Mouse (Mus musculus): ENCODE results near the gene Scd4.

- no peak for TF ChIP-seq POLR2A (IDR thresholded peaks at IDR 0.05; ENCODE audit: insufficient read depth, low read depth, low read length)
- no peak for TF ChIP-seq CTCF (IDR thresholded peaks at IDR 0.05; ENCODE audit: insufficient read depth, low read depth, low read length)
Measured at GRCm38 (mm10) chr19:44300520-44300919, 32.4 kb upstream of the Scd4 start.

Measured in olfactory bulb, adult 2 months (tissue).